Mouse (Mus musculus): ENCODE results near the gene Hsp90aa1. TPM values are rescaled to one million over a fixed set of nuclear protein-coding genes. Genes with fewer than 3 reads are reported as not detected.
"Not testable (repeated sequence)": the region's sequence is repeated elsewhere in the genome, so short reads cannot be mapped to it uniquely, and the experiment has no call there.

The Hsp90aa1 gene
- polyA plus RNA-seq, 1 experiment from 2014 or later: 536 TPM

DNA sequence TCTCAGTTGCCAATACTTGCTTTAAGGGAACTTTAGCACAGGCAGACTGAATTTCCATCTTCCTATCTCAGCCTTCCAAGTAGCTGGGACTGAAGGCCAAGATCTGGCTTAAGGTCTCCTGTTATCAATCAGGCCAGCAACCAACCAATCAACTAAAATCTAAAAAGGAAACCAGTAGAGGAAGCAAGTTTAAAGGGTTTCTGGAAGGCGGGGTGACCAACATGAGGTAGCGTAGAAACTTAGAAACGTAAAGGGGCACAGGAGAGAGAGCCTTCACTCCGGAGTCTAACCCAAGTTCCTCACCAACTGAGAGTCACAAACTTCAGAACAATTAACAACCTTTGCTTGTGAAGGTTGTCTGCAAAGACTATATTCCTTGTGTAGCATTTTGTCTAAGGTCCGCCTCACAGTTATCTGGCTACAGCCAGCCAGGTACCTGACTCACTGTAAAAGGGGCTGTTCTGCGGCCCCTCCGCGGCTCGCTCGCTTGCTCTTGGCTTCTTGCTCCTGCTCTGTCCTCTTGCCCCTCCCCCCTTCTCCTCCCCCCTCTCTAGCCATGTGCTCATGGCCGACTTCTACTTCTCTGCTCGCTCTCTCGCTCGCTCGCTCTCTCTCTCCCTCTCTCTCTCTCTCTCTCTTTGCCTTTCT lies 3.9 kb downstream of the Hsp90aa1 start:
- peaks cover 11% of the 10 kb centered on the region for H3K36me3 ChIP-seq (replicated peaks)
- peak overlapping the region; percentile 87 for H3K27ac ChIP-seq (replicated peaks)
- no peaks in the 10 kb centered on the region for H3K27me3 ChIP-seq
- ATAC-seq (ENCODE audit: insufficient read depth): no peak
- H3K4me1 ChIP-seq (replicated peaks): peaks cover 70% of the 10 kb centered on the region
- peak overlapping the region; percentile 28 for H3K4me3 ChIP-seq (replicated peaks)
- peak overlapping the region; percentile 78 for H3K9ac ChIP-seq
- H3K4me2 ChIP-seq: peak overlapping the region; percentile 69
- 11% methylated on average over 15 of the region's 15 CpGs for WGBS (ENCODE audit: insufficient replicate concordance)
- no peaks in the 10 kb centered on the region for H3K9me3 ChIP-seq (replicated peaks)

DNA sequence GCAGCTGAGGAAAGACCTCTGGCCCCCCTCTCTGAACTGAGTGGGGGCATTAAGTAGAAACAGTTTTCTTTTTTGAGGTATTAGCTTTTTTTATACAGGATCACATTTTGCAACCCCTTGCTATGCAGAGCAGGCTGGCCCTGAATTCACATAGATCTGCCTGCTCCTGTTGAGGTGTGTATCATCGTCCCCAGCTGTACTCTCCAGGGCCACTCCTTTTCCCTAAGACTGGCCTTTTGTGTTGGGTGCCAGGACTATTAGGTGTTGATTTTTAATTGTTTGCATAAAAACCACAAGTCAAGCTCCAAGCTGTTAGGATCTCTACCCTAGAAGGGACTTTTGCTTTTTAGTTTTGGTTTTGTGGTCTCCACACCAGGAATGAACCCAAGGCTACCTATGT lies 4.4 kb downstream of the Hsp90aa1 start:
- H3K9me3 ChIP-seq (replicated peaks): no peaks in the 10 kb centered on the region
- H3K27me3 ChIP-seq: no peaks in the 10 kb centered on the region
- peak overlapping the region; percentile 69 for H3K4me2 ChIP-seq
- ATAC-seq (ENCODE audit: insufficient read depth): no peak
- H3K27ac ChIP-seq (replicated peaks): peak overlapping the region; percentile 87
- peaks cover 70% of the 10 kb centered on the region for H3K4me1 ChIP-seq (replicated peaks)
- peak overlapping the region; percentile 28; the same call in 1 of the 2 replicates for H3K4me3 ChIP-seq (replicated peaks)
- 44% methylated on average over 1 of the region's 1 CpGs for WGBS (ENCODE audit: insufficient replicate concordance)
- H3K36me3 ChIP-seq (replicated peaks): peaks cover 16% of the 10 kb centered on the region
- H3K9ac ChIP-seq: 0 out of 2 replicates have a peak overlapping the region, but pooled peaks have one; percentile 78

DNA sequence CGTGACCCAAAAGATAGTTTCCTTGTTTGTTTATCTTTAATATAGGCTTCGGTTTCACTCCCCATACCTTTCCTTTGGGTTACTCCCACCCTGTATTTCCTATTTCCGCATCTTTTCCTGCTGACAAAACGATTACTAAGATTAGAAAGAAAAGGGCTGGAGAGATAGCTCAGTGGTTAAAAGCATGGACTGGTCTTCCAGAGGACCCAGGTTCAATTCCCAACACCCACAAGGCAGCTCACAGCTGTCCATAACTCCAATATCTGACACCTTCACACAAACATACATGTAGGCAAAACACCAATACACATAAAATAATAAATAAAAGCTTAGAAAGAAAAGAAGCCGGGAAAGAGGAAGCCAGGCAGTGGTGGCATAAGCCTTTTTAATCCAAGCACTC lies 5.1 kb downstream of the Hsp90aa1 start:
- H3K4me2 ChIP-seq: peak overlapping the region; percentile 90
- H3K27me3 ChIP-seq: no peaks in the 10 kb centered on the region
- H3K4me1 ChIP-seq (replicated peaks): peaks cover 71% of the 10 kb centered on the region
- no peaks in the 10 kb centered on the region for H3K9me3 ChIP-seq (replicated peaks)
- peak overlapping the region; percentile 87 for H3K27ac ChIP-seq (replicated peaks)
- H3K4me3 ChIP-seq (replicated peaks): peak overlapping the region; percentile 100; the same call in 1 of the 2 replicates
- no peak for ATAC-seq (ENCODE audit: insufficient read depth)
- H3K36me3 ChIP-seq (replicated peaks): peaks cover 21% of the 10 kb centered on the region
- WGBS (ENCODE audit: insufficient replicate concordance): 23% methylated on average over 5 of the region's 5 CpGs
- peak overlapping the region; percentile 78; the same call in 1 of the 2 replicates for H3K9ac ChIP-seq

DNA sequence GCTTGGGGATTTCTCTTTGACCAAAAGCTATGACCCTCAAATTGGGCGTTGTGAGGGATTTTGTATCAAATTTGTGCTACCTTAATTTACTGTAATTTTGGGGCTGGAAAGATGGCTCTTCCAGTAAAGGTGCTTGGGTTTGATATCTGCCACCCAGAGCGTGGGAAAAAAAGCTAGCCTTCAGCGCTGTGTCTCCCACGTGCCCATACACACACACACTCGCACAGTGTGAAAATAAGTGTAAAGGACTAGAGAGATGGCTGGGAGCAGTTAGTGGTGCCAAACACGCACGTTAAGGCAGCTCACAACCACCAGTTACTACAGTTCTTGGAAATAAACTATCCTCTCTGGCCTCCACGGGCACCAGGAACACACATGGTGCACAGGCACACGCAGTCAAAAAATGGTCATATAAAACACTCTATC lies 5.5 kb downstream of the Hsp90aa1 start:
- Histone ChIP-seq H3K9me3 (replicated peaks) (no peaks in the 10 kb centered on the region), H3K36me3 (replicated peaks) (peaks cover 24% of the 10 kb centered on the region), H3K9ac (peak overlapping the region; percentile 78), H3K27me3 (no peaks in the 10 kb centered on the region), H3K4me3 (replicated peaks) (peak overlapping the region; percentile 100), H3K4me2 (peak overlapping the region; percentile 90), H3K27ac (replicated peaks) (peak overlapping the region; percentile 87), H3K4me1 (replicated peaks) (peaks cover 66% of the 10 kb centered on the region)
- ATAC-seq (ENCODE audit: insufficient read depth): no peak
- WGBS (ENCODE audit: insufficient replicate concordance): 26% methylated on average over 9 of the region's 9 CpGs

- Histone ChIP-seq H3K9me3 (replicated peaks) (no peaks in the 10 kb centered on the region), H3K4me3 (replicated peaks) (peak overlapping the region; percentile 100), H3K27ac (replicated peaks) (peak overlapping the region; percentile 98), H3K9ac (peak overlapping the region; percentile 100), H3K4me2 (peak overlapping the region; percentile 90), H3K36me3 (replicated peaks) (peaks cover 31% of the 10 kb centered on the region), H3K27me3 (no peaks in the 10 kb centered on the region), H3K4me1 (replicated peaks) (peaks cover 60% of the 10 kb centered on the region)
- ATAC-seq (ENCODE audit: insufficient read depth): peak; percentile 86
- WGBS (ENCODE audit: insufficient replicate concordance): under 1% methylated on average over 89 of the region's 89 CpGs
These were observed 6.2 kb downstream of the Hsp90aa1 start for GRCm38 (mm10) chr12:110696173-110696974.

GRCm38 (mm10) chr12:110695676-110696171 lies 6.8 kb downstream of the Hsp90aa1 start:
- H3K27me3 ChIP-seq: no peaks in the 10 kb centered on the region
- ATAC-seq (ENCODE audit: insufficient read depth): peak; percentile 51
- H3K9ac ChIP-seq: peak overlapping the region; percentile 100
- peaks cover 33% of the 10 kb centered on the region for H3K36me3 ChIP-seq (replicated peaks)
- WGBS (ENCODE audit: insufficient replicate concordance): 0% methylated on average over 51 of the region's 55 CpGs
- H3K27ac ChIP-seq (replicated peaks): peak overlapping the region; percentile 98
- H3K9me3 ChIP-seq (replicated peaks): no peaks in the 10 kb centered on the region
- H3K4me2 ChIP-seq: peak overlapping the region; percentile 90
- peak overlapping the region; percentile 100 for H3K4me3 ChIP-seq (replicated peaks)
- H3K4me1 ChIP-seq (replicated peaks): peaks cover 54% of the 10 kb centered on the region

DNA sequence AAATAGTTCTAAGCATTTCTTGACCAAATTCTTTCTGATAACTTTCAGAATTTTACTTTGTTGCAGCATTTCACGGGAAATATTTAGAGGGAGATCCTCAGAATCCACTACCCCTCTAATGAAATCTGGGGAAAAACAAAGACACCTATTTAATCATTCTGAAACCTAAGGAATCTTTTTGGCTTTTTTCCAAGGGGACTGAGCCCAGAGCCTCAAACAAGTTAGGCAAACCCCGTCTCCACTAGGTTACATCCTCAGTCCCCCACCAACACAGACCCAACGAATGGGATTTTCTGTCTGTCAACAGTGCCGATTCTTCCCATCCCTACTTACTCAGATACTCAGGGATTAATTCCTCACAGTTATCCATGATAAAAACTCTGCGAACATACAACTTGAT lies 9.2 kb downstream of the Hsp90aa1 start:
- not testable (repeated sequence) for H3K27me3 ChIP-seq; ATAC-seq (ENCODE audit: insufficient read depth); H3K9me3 ChIP-seq (replicated peaks); H3K4me2 ChIP-seq; H3K9ac ChIP-seq; H3K27ac ChIP-seq (replicated peaks); H3K4me3 ChIP-seq (replicated peaks)
- WGBS (ENCODE audit: insufficient replicate concordance): 70% methylated on average over 5 of the region's 5 CpGs
- Histone ChIP-seq H3K4me1 (replicated peaks) (peaks cover 30% of the 10 kb centered on the region), H3K36me3 (replicated peaks) (peaks cover 55% of the 10 kb centered on the region)

GRCm38 (mm10) chr12:110689919-110690643 lies 12.4 kb downstream of the Hsp90aa1 start:
- Histone ChIP-seq H3K27me3 (no peaks in the 10 kb centered on the region), H3K9ac (no peak overlapping the region), H3K4me2 (no peak overlapping the region), H3K36me3 (replicated peaks) (peaks cover 77% of the 10 kb centered on the region), H3K4me3 (replicated peaks) (no peak overlapping the region), H3K27ac (replicated peaks) (no peak overlapping the region; the same call in 1 of the 2 replicates), H3K4me1 (replicated peaks) (peaks cover 12% of the 10 kb centered on the region), H3K9me3 (replicated peaks) (no peaks in the 10 kb centered on the region)
- 73% methylated on average over 6 of the region's 6 CpGs for WGBS (ENCODE audit: insufficient replicate concordance)
- no peak for ATAC-seq (ENCODE audit: insufficient read depth)

GRCm38 (mm10) chr12:110688921-110689320 lies 13.6 kb downstream of the Hsp90aa1 start:
- WGBS (ENCODE audit: insufficient replicate concordance): 77% methylated on average over 3 of the region's 3 CpGs
- H3K4me2 ChIP-seq; H3K27ac ChIP-seq (replicated peaks); H3K27me3 ChIP-seq; H3K9ac ChIP-seq; H3K9me3 ChIP-seq (replicated peaks); ATAC-seq (ENCODE audit: insufficient read depth); H3K4me3 ChIP-seq (replicated peaks); H3K4me1 ChIP-seq (replicated peaks): not testable (repeated sequence)
- peaks cover 69% of the 10 kb centered on the region for H3K36me3 ChIP-seq (replicated peaks)

- Histone ChIP-seq H3K9me3 (replicated peaks) (no peaks in the 10 kb centered on the region), H3K4me2 (no peak overlapping the region), H3K4me1 (replicated peaks) (0 out of 2 replicates have a peak, but pooled peaks cover 4% of the 10 kb centered on the region), H3K36me3 (replicated peaks) (peaks cover 62% of the 10 kb centered on the region), H3K27me3 (no peaks in the 10 kb centered on the region), H3K27ac (replicated peaks) (no peak overlapping the region), H3K9ac (no peak overlapping the region), H3K4me3 (replicated peaks) (no peak overlapping the region)
- WGBS (ENCODE audit: insufficient replicate concordance): 67% methylated on average over 12 of the region's 12 CpGs
- ATAC-seq (ENCODE audit: insufficient read depth): no peak
These were observed 14.4 kb downstream of the Hsp90aa1 start for GRCm38 (mm10) chr12:110687894-110688734.
